In the genomic region with DNA sequence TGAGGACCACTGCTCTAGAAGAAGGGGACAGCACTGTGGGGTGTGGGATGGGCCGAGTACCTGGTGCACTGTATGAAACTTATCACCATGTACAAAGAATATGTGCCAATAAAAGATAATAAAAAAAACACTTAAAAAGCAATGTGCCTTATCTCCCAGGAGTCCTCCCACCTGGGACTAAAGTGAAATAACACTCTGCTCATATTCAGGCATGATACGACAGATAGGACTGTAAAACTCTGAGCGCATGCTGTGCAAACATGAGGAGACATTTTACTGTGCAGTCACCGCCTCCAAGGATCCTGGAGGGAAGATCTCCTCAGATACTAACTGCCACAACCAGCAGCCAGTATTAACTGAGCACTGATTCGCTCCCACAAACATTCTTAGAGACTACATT, we compare ENCODE assay signal across 17 mouse cellular contexts.
"Had no signal": no experiment of that assay in that cellular context is flagged by ENCODE, and none has a peak within 500 bp of the region (broad histone marks: within the 10 kb centered on the region; RNA-seq: fewer than 3 reads in every experiment).

No protein-coding gene starts in this region.

- ATAC-seq: hindbrain, postnatal 0 days; midbrain, embryonic 13.5 days had no signal

- H3K4me2 ChIP-seq: limb, embryonic 13.5 days; liver, embryonic 15.5 days; lung, embryonic 14.5 days; midbrain, embryonic 13.5 days; neural tube, embryonic 15.5 days had no signal

- H3K4me3 ChIP-seq: limb, embryonic 13.5 days; liver, embryonic 15.5 days; midbrain, embryonic 13.5 days; neural tube, embryonic 15.5 days had no signal

- H3K9ac ChIP-seq: limb, embryonic 13.5 days; liver, embryonic 15.5 days; lung, embryonic 14.5 days; midbrain, embryonic 13.5 days; neural tube, embryonic 15.5 days had no signal

- H3K4me1 ChIP-seq: limb, embryonic 13.5 days; midbrain, embryonic 13.5 days; neural tube, embryonic 15.5 days had no signal

- H3K9me3 ChIP-seq: limb, embryonic 13.5 days; liver, embryonic 15.5 days; midbrain, embryonic 13.5 days; neural tube, embryonic 15.5 days had no signal

- DNase-seq: kidney, adult 11 months; kidney, adult 9 months; kidney, postnatal 36 days; left cerebral cortex, postnatal 4 days; lung, embryonic 14.5 days; lung, postnatal 14 days; right cerebral cortex, postnatal 4 days; spleen, adult 18-20 months; thymus, adult 2 months; thymus, postnatal 25 days had no signal

- H3K27ac ChIP-seq: hindbrain, postnatal 0 days; kidney, postnatal 0 days; limb, embryonic 13.5 days; liver, embryonic 15.5 days; macrophage; midbrain, embryonic 13.5 days; neural tube, embryonic 15.5 days had no signal

- H3K27me3 ChIP-seq: limb, embryonic 13.5 days; liver, embryonic 15.5 days; midbrain, embryonic 13.5 days; neural tube, embryonic 15.5 days had no signal

- H3K36me3 ChIP-seq: limb, embryonic 13.5 days; liver, embryonic 15.5 days; midbrain, embryonic 13.5 days; neural tube, embryonic 15.5 days had no signal
